Mouse (Mus musculus): ENCODE results near the gene Cpne1. TPM values are rescaled to one million over a fixed set of nuclear protein-coding genes. Genes with fewer than 3 reads are reported as not detected.

The Cpne1 gene
- 63.6 TPM for polyA plus RNA-seq (2017; shearing (Covaris generic))

GRCm38 (mm10) chr2:156111358-156112079 lies at the start of gene Cpne1, which contains the start of gene Rbm12:
Cpne1 (minus strand) TSS chr2:156111965.
Rbm12 (minus strand) TSS chr2:156111978.

GRCm38 (mm10) chr2:156143953-156144724 lies 32.4 kb upstream of the Cpne1 start, which contains the start of the genes Romo1 and Nfs1:
Romo1 (plus strand) TSS chr2:156144039.
Nfs1 (minus strand) TSS chr2:156144186.

DNA sequence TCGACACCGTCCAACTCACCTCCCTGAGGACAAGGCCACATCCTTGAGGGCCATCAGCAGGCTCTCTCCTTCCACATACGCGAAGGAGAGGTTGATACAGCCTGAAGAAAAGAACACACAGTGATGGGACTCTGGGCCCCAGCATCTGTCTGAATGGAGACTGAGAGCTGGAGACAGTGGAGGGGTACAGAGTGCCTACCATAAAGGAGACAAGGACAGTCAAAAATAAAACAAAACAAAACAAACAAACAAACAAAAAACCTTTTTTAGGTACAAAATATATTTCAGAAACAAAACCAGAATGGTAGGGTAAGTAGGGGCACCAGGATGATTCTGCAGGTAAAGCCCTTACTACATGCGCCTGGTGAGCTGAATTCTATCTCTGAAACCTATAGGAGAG lies 15.2 kb upstream of the Cpne1 start, which contains the start of gene Gm28036:
Gene Gm28036 (minus strand): TSS at position 101 of the 400 bp plus-strand sequence.

DNA sequence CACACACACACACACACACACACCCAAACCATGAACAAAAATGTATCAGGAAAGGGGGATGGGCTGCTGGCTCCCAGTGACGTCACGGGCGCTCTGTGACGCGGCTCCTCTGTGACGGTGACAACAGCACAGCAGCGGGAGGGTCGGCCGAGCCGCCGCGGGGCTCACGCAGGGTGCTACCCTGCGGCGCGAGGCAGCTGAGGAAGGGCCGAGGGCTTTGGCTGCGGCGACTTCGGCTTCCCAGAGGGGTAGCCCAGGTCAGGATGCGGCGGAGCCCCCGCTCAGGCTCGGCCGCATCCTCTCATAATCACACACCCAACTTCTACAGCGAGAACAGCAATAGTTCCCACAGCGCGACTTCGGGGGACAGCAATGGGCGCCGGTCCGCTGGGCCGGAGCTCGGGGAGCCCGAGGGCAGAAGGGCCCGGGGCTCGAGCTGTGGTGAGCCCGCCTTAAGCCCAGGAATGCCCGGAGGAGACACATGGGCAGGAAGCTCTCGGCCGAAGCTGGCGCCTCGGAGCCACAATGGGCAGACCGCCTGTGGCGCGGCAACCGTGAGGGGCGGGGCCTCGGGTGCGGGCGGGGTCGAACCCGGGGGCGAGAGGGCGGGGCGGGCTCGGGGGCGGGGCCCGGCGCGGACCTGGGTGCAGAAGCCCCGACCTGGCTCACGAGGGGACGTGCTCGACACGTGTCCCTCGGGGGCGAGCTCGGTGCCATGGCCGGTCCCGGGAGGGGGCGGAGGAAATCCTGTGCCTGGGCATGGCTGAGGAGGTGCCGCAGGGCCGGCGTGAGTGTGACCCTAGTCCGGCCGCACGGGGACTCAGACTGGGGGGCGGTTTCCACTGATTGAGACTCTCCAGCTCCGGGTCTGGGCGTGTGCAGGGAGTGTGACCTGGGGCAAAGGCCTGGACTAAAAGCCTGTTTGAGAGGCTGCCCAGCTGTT lies 46.4 kb downstream of the Cpne1 start, which contains the start of gene Spag4:
Gene Spag4 (plus strand): TSS at position 77 of the 943 bp plus-strand sequence.

GRCm38 (mm10) chr2:156052816-156053215 lies 58.9 kb downstream of the Cpne1 start, which contains the start of gene Fer1l4:
Fer1l4 (minus strand) TSS chr2:156052947.

Other genes with a start within 250 kb of the Cpne1 start
- 29.7 TPM for gene Uqcc1, start 181.7 kb downstream of the Cpne1 start, polyA plus RNA-seq (2017; shearing (Covaris generic))
- 0.28 TPM for gene Gm15557, start 171.2 kb downstream of the Cpne1 start, polyA plus RNA-seq (2017; shearing (Covaris generic))
- gene Gdf5, start 166.6 kb downstream of the Cpne1 start, polyA plus RNA-seq (2017; shearing (Covaris generic)) = not detected
- 26.3 TPM for gene Cep250, start 155.5 kb downstream of the Cpne1 start, polyA plus RNA-seq (2017; shearing (Covaris generic))
- 0.96 TPM for gene 6430550D23Rik, start 104.0 kb downstream of the Cpne1 start, polyA plus RNA-seq (2017; shearing (Covaris generic))
- 72.0 TPM for gene Ergic3, start 103.9 kb downstream of the Cpne1 start, polyA plus RNA-seq (2017; shearing (Covaris generic))
- not detected for gene Fer1l4, start 59.0 kb downstream of the Cpne1 start, polyA plus RNA-seq (2017; shearing (Covaris generic))
- 6.3 TPM for gene Spag4, start 46.8 kb downstream of the Cpne1 start, polyA plus RNA-seq (2017; shearing (Covaris generic))
- gene Rbm12, start within 50 bp of the Cpne1 start, polyA plus RNA-seq (2017; shearing (Covaris generic)) = 39.3 TPM
- 25.5 TPM for gene Gm28036, start 15.1 kb upstream of the Cpne1 start, polyA plus RNA-seq (2017; shearing (Covaris generic))
- 134 TPM for gene Romo1, start 32.1 kb upstream of the Cpne1 start, polyA plus RNA-seq (2017; shearing (Covaris generic))
- gene Nfs1, start 32.2 kb upstream of the Cpne1 start, polyA plus RNA-seq (2017; shearing (Covaris generic)) = 32.2 TPM
- 1,717 TPM for gene Rbm39, start 68.3 kb upstream of the Cpne1 start, polyA plus RNA-seq (2017; shearing (Covaris generic))
- 69.4 TPM for gene Phf20, start 84.5 kb upstream of the Cpne1 start, polyA plus RNA-seq (2017; shearing (Covaris generic))
- gene Cnbd2, start 200.3 kb upstream of the Cpne1 start, polyA plus RNA-seq (2017; shearing (Covaris generic)) = 7.9 TPM
- gene Scand1, start 200.7 kb upstream of the Cpne1 start, polyA plus RNA-seq (2017; shearing (Covaris generic)) = 88.9 TPM

All from effector memory CD4-positive, alpha-beta T cell, adult 7 months (primary cell).